Mouse (Mus musculus) lung, postnatal 0 days (tissue): ENCODE results near the gene Abtb2. TPM values are rescaled to one million over a fixed set of nuclear protein-coding genes. Genes with fewer than 3 reads are reported as not detected.

Experiments used
- ATAC-seq: fragments of 200-750 bp; cut with Nextera tagmentation; 2 replicates; pipeline ENCODE4 v1.8.0; 2017; ENCODE audit warnings: moderate library complexity
- DNase-seq: peaks from one replicate; pipeline ENCODE4 v3.0.0-alpha.2; 2016; ENCODE audit warnings: low spot score
- H3K27ac ChIP-seq: fragments of 300-500 bp; sonication (generic); 2 replicates; pipeline ENCODE4 v1.5.1; 2014; ENCODE audit warnings: antibody characterized with exemption, mild to moderate bottlenecking, low read length, mixed read lengths
- H3K27me3 ChIP-seq: fragments of 300-500 bp; sonication (generic); replicated peaks from 2 replicates; pipeline ENCODE4 v1.6.1; 2014; ENCODE audit warnings: low read length, mixed read lengths; ENCODE audit not compliant: insufficient read depth
- H3K36me3 ChIP-seq: fragments of 300-500 bp; sonication (generic); 2 replicates; pipeline ENCODE4 v1.6.1; 2014; ENCODE audit warnings: low read length, mixed read lengths; ENCODE audit not compliant: insufficient read depth
- H3K4me1 ChIP-seq: fragments of 300-500 bp; sonication (generic); 2 replicates; pipeline ENCODE4 v1.6.1; 2014; ENCODE audit warnings: antibody characterized with exemption, low read depth, low read length, mixed read lengths; ENCODE audit not compliant: insufficient read depth
- H3K4me2 ChIP-seq: fragments of 300-500 bp; sonication (generic); replicated peaks from 2 replicates; pipeline ENCODE4 v1.6.1; 2014; ENCODE audit warnings: low read depth, mild to moderate bottlenecking, low read length, moderate library complexity, mixed read lengths
- H3K4me3 ChIP-seq: fragments of 300-500 bp; sonication (generic); 2 replicates; pipeline ENCODE4 v1.5.1; 2014; ENCODE audit warnings: low read depth, low read length
- H3K9ac ChIP-seq: fragments of 300-500 bp; sonication (generic); replicated peaks from 2 replicates; pipeline ENCODE4 v1.6.1; 2014; ENCODE audit warnings: low read depth, mild to moderate bottlenecking
- H3K9me3 ChIP-seq: fragments of 300-500 bp; sonication (generic); 2 replicates; pipeline ENCODE4 v1.6.1; 2016; ENCODE audit warnings: low read length, mixed read lengths
- CTCF ChIP-seq: IDR thresholded peaks from 2 replicates; pipeline ENCODE4 v1.5.1; 2016; ENCODE audit warnings: antibody characterized with exemption, mild to moderate bottlenecking
- EP300 ChIP-seq: IDR thresholded peaks from 2 replicates; pipeline ENCODE4 v1.6.1; 2016; ENCODE audit warnings: antibody characterized with exemption, mild to moderate bottlenecking, control low read depth
- WGBS: fragments of 180-500 bp; shearing (Covaris S2); extraction: QIAGEN DNeasy Blood & Tissue Kit; methylation state at CpG from one replicate; pipeline ENCODE4 v1.1.7; 2014; 5-methylcytosine and 5-hydroxymethylcytosine counted together
- polyA plus RNA-seq: library from polyadenylated mRNA; unstranded; fragments of >200 nt; fragmentation: Nextera tagmentation; extraction: Ambion mirVana; gene quantifications from 2 replicates; pipeline ENCODE4 v1.2.1, GENCODE M21; 2015

The Abtb2 gene
- polyA plus RNA-seq, 1 experiment from 2014 or later: 3.6 TPM

DNA sequence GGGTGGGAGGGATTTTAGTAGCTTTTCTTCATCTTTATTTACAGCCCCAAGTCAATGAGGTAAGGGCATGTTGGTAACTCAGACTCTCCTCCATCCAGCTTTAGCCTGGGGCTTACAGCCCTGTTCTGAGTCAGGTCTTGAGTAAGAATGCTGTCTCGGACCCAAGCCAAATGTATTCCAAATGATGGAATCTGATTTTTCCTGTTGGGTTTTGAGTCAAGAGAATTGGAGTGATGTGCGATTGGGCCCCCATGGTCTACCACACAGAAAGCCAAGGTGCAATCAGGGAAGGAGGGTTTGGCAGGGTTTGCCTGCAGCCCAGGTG is 66.8 kb downstream of the Abtb2 start:
- ATAC-seq: no peak

GRCm38 (mm10) chr2:103635731-103636487 is 69.8 kb downstream of the Abtb2 start:
- Histone ChIP-seq H3K27me3 (no peaks in the 10 kb centered on the region), H3K27ac (no peak overlapping the region), H3K4me2 (no peak overlapping the region), H3K4me1 (no peaks in the 10 kb centered on the region; the same call in 1 of the 2 replicates), H3K9ac (no peak overlapping the region), H3K9me3 (no peaks in the 10 kb centered on the region), H3K4me3 (no peak overlapping the region), H3K36me3 (no peaks in the 10 kb centered on the region)
- no peak for ATAC-seq
- 86% methylated on average over 3 of the region's 3 CpGs for WGBS
- TF ChIP-seq CTCF (no peak), EP300 (no peak)
- DNase-seq: no peak

More for the DNA sequence above, 66.8 kb downstream of the Abtb2 start:
- TF ChIP-seq EP300 (no peak), CTCF (no peak)
- Histone ChIP-seq H3K27me3 (no peaks in the 10 kb centered on the region), H3K4me1 (no peaks in the 10 kb centered on the region; the same call in 1 of the 2 replicates), H3K4me3 (no peak overlapping the region), H3K4me2 (no peak overlapping the region), H3K27ac (no peak overlapping the region), H3K9ac (no peak overlapping the region), H3K9me3 (no peaks in the 10 kb centered on the region), H3K36me3 (no peaks in the 10 kb centered on the region)
- no peak for DNase-seq
- WGBS: 76% methylated on average over 2 of the region's 2 CpGs

- H3K4me1 ChIP-seq: no peaks in the 10 kb centered on the region; the same call in 1 of the 2 replicates
- H3K9me3 ChIP-seq: no peaks in the 10 kb centered on the region
- 37% methylated on average over 1 of the region's 1 CpGs for WGBS
- TF ChIP-seq EP300 (no peak), CTCF (no peak)
- H3K9ac ChIP-seq: no peak overlapping the region
- H3K36me3 ChIP-seq: no peaks in the 10 kb centered on the region
- H3K27me3 ChIP-seq: no peaks in the 10 kb centered on the region
- H3K4me3 ChIP-seq: no peak overlapping the region
- ATAC-seq (no peak), DNase-seq (peak; percentile 21)
- H3K4me2 ChIP-seq: no peak overlapping the region
- no peak overlapping the region for H3K27ac ChIP-seq
Observed at GRCm38 (mm10) chr2:103637385-103637784, 71.3 kb downstream of the Abtb2 start.

GRCm38 (mm10) chr2:103637943-103638342 is 71.8 kb downstream of the Abtb2 start:
- Histone ChIP-seq H3K9ac (no peak overlapping the region), H3K9me3 (no peaks in the 10 kb centered on the region), H3K4me3 (no peak overlapping the region), H3K36me3 (no peaks in the 10 kb centered on the region), H3K4me1 (no peaks in the 10 kb centered on the region; the same call in 1 of the 2 replicates), H3K27me3 (no peaks in the 10 kb centered on the region), H3K4me2 (no peak overlapping the region), H3K27ac (no peak overlapping the region)
- no peak for DNase-seq
- ATAC-seq: no peak
- no peak for TF ChIP-seq CTCF
- no peak for TF ChIP-seq EP300
- 88% methylated on average over 5 of the region's 5 CpGs for WGBS

- Histone ChIP-seq H3K4me3 (no peak overlapping the region), H3K9me3 (no peaks in the 10 kb centered on the region), H3K27ac (no peak overlapping the region)
Observed at GRCm38 (mm10) chr2:103639701-103640100, 73.6 kb downstream of the Abtb2 start.

GRCm38 (mm10) chr2:103640861-103641260 is 74.8 kb downstream of the Abtb2 start:
- Histone ChIP-seq H3K4me2 (no peak overlapping the region), H3K9me3 (no peaks in the 10 kb centered on the region), H3K4me3 (no peak overlapping the region), H3K27me3 (no peaks in the 10 kb centered on the region), H3K36me3 (no peaks in the 10 kb centered on the region), H3K4me1 (no peaks in the 10 kb centered on the region), H3K9ac (no peak overlapping the region), H3K27ac (no peak overlapping the region)
- no peak for DNase-seq
- WGBS: 47% methylated on average over 2 of the region's 2 CpGs
- no peak; the same call in 1 of the 2 replicates for ATAC-seq
- no peak for TF ChIP-seq EP300
- no peak for TF ChIP-seq CTCF

More at GRCm38 (mm10) chr2:103639701-103640100, 73.6 kb downstream of the Abtb2 start:
- Histone ChIP-seq H3K4me1 (no peaks in the 10 kb centered on the region), H3K36me3 (no peaks in the 10 kb centered on the region), H3K4me2 (no peak overlapping the region), H3K27me3 (no peaks in the 10 kb centered on the region), H3K9ac (no peak overlapping the region)
- DNase-seq: no peak
- ATAC-seq: no peak
- WGBS: 49% methylated on average over 2 of the region's 2 CpGs
- TF ChIP-seq EP300 (no peak), CTCF (no peak)
